Mouse (Mus musculus) heart, embryonic 15.5 days (tissue): ENCODE measurements at regions not wholly inside any gene's neighbourhood (a gene's known extent, or its start where the extent isn't known, plus 50 kb on each side); places are given as distances from the start of the nearest gene placed in this dataset.

Experiments used
- ATAC-seq: fragments of 200-750 bp; cut with Nextera tagmentation; replicated peaks from 2 replicates; pipeline ENCODE4 v1.8.0; 2017; ENCODE audit warnings: low read depth, moderate TSS enrichment; ENCODE audit not compliant: insufficient number of reproducible peaks, insufficient read depth, low FRiP score
- H3K27ac ChIP-seq: fragments of 300-500 bp; sonication (generic); 2 replicates; pipeline ENCODE4 v1.5.1; 2015; ENCODE audit warnings: mild to moderate bottlenecking, inconsistent platforms
- H3K27me3 ChIP-seq: fragments of 300-500 bp; sonication (generic); 2 replicates; pipeline ENCODE4 v1.6.1; 2015; ENCODE audit warnings: inconsistent platforms
- H3K36me3 ChIP-seq: fragments of 300-500 bp; sonication (generic); 2 replicates; pipeline ENCODE4 v1.6.1; 2015; ENCODE audit warnings: mild to moderate bottlenecking, inconsistent platforms
- H3K4me1 ChIP-seq: fragments of 300-500 bp; sonication (generic); replicated peaks from 2 replicates; pipeline ENCODE4 v1.6.1; 2015; ENCODE audit warnings: inconsistent platforms
- H3K4me2 ChIP-seq: fragments of 300-500 bp; sonication (generic); 2 replicates; pipeline ENCODE4 v1.6.1; 2015; ENCODE audit warnings: inconsistent platforms, mild to moderate bottlenecking, moderate library complexity
- H3K4me3 ChIP-seq: fragments of 300-500 bp; sonication (generic); 2 replicates; pipeline ENCODE4 v1.5.1; 2015; ENCODE audit warnings: mild to moderate bottlenecking, inconsistent platforms
- H3K9ac ChIP-seq: fragments of 300-500 bp; sonication (generic); 2 replicates; pipeline ENCODE4 v1.6.1; 2015; ENCODE audit warnings: mild to moderate bottlenecking, inconsistent platforms
- H3K9me3 ChIP-seq: fragments of 300-500 bp; sonication (generic); replicated peaks from 2 replicates; pipeline ENCODE4 v1.6.1; 2016; ENCODE audit warnings: inconsistent platforms
- WGBS: fragments of 180-500 bp; shearing (Covaris S2); methylation state at CpG from one replicate; pipeline ENCODE4 v1.1.7; 2015; ENCODE audit warnings: mixed read lengths; 5-methylcytosine and 5-hydroxymethylcytosine counted together

GRCm38 (mm10) chr5:54411275-54411904, 413.1 kb downstream of the Stim2 start:
- H3K4me3 ChIP-seq: no peak overlapping the region
- ATAC-seq: no peak
- H3K27ac ChIP-seq: no peak overlapping the region
- no peaks in the 10 kb centered on the region for H3K4me1 ChIP-seq
- no peak overlapping the region for H3K9ac ChIP-seq
- no peaks in the 10 kb centered on the region for H3K9me3 ChIP-seq
- H3K4me2 ChIP-seq: no peak overlapping the region
- H3K36me3 ChIP-seq: no peaks in the 10 kb centered on the region
- H3K27me3 ChIP-seq: no peaks in the 10 kb centered on the region
- 60% methylated on average over 5 of the region's 5 CpGs for WGBS

GRCm38 (mm10) chr5:54419811-54420470, 421.6 kb downstream of the Stim2 start:
- Histone ChIP-seq H3K4me2 (no peak overlapping the region), H3K9me3 (no peaks in the 10 kb centered on the region), H3K36me3 (no peaks in the 10 kb centered on the region), H3K9ac (no peak overlapping the region), H3K4me3 (no peak overlapping the region), H3K27ac (peak overlapping the region; percentile 64), H3K27me3 (no peaks in the 10 kb centered on the region), H3K4me1 (peaks cover 6% of the 10 kb centered on the region)
- no peak for ATAC-seq
- WGBS: 53% methylated on average over 5 of the region's 5 CpGs

- ATAC-seq: no peak
- H3K9me3 ChIP-seq: no peaks in the 10 kb centered on the region
- WGBS: 84% methylated on average over 1 of the region's 1 CpGs
Observed at GRCm38 (mm10) chr5:54439286-54439685, 441.0 kb downstream of the Stim2 start.

GRCm38 (mm10) chr5:54440794-54441447, 442.6 kb downstream of the Stim2 start:
- H3K9me3 ChIP-seq: no peaks in the 10 kb centered on the region
- H3K36me3 ChIP-seq: no peaks in the 10 kb centered on the region
- H3K4me1 ChIP-seq: 0 out of 2 replicates have a peak, but pooled peaks cover 3% of the 10 kb centered on the region
- ATAC-seq: no peak
- no peak overlapping the region for H3K27ac ChIP-seq
- no peak overlapping the region for H3K4me2 ChIP-seq
- 58% methylated on average over 6 of the region's 6 CpGs for WGBS
- H3K9ac ChIP-seq: no peak overlapping the region
- no peaks in the 10 kb centered on the region for H3K27me3 ChIP-seq
- H3K4me3 ChIP-seq: no peak overlapping the region

More at GRCm38 (mm10) chr5:54439286-54439685, 441.0 kb downstream of the Stim2 start:
- H3K4me3 ChIP-seq: no peak overlapping the region
- H3K27me3 ChIP-seq: no peaks in the 10 kb centered on the region
- H3K27ac ChIP-seq: no peak overlapping the region
- H3K9ac ChIP-seq: no peak overlapping the region
- H3K36me3 ChIP-seq: no peaks in the 10 kb centered on the region
- H3K4me1 ChIP-seq: 0 out of 2 replicates have a peak, but pooled peaks cover 3% of the 10 kb centered on the region
- no peak overlapping the region for H3K4me2 ChIP-seq

GRCm38 (mm10) chr5:54441598-54441997, 443.3 kb downstream of the Stim2 start:
- H3K4me2 ChIP-seq: no peak overlapping the region
- 75% methylated on average over 4 of the region's 4 CpGs for WGBS
- H3K9me3 ChIP-seq: no peaks in the 10 kb centered on the region
- 0 out of 2 replicates have a peak, but pooled peaks cover 3% of the 10 kb centered on the region for H3K4me1 ChIP-seq
- ATAC-seq: 0 out of 2 replicates have a peak, but pooled peaks have one; percentile 35
- no peaks in the 10 kb centered on the region for H3K27me3 ChIP-seq
- H3K36me3 ChIP-seq: no peaks in the 10 kb centered on the region
- no peak overlapping the region for H3K4me3 ChIP-seq
- H3K9ac ChIP-seq: no peak overlapping the region
- H3K27ac ChIP-seq: no peak overlapping the region

- no peaks in the 10 kb centered on the region for H3K4me1 ChIP-seq
- no peak overlapping the region for H3K9ac ChIP-seq
- H3K9me3 ChIP-seq: no peaks in the 10 kb centered on the region
- no peak for ATAC-seq
- H3K36me3 ChIP-seq: no peaks in the 10 kb centered on the region
- WGBS: 91% methylated on average over 1 of the region's 1 CpGs
- no peak overlapping the region for H3K27ac ChIP-seq
- no peak overlapping the region for H3K4me2 ChIP-seq
- H3K27me3 ChIP-seq: no peaks in the 10 kb centered on the region
- H3K4me3 ChIP-seq: no peak overlapping the region
Observed at GRCm38 (mm10) chr5:54483916-54484315, 485.6 kb downstream of the Stim2 start.
